Mouse (Mus musculus): ENCODE measurements around the gene Spin2d. TPM values are rescaled to one million over a fixed set of nuclear protein-coding genes. Genes with fewer than 3 reads are reported as not detected.
"Not testable (repeated sequence)": the region's sequence is repeated elsewhere in the genome, so short reads cannot be mapped to it uniquely, and the experiment has no call there.

The Spin2d gene
- not detected for total RNA-seq (2022)

- DNase-seq (ENCODE audit: low spot score in 2 of 2): not testable (repeated sequence)
Observed at GRCm38 (mm10) chrX:73176889-73177288, at the start of gene Spin2d. TSS of gene Spin2d (minus strand) at chrX:73176989.

GRCm38 (mm10) chrX:73225365-73225764 is 48.6 kb upstream of the Spin2d start:
- DNase-seq (ENCODE audit: low spot score in 2 of 2): no peak

GRCm38 (mm10) chrX:73213819-73214564 is 37.2 kb upstream of the Spin2d start, which contains the start of gene Xlr4b:
TSS of gene Xlr4b (plus strand) at chrX:73214333.
- DNase-seq (ENCODE audit: low spot score in 2 of 2): not testable (repeated sequence)

- DNase-seq (ENCODE audit: low spot score in 2 of 2): not testable (repeated sequence)
Observed at GRCm38 (mm10) chrX:73191934-73192333, 15.1 kb upstream of the Spin2d start, which contains the start of gene Xlr3b. TSS of gene Xlr3b (plus strand) at chrX:73192207.

GRCm38 (mm10) chrX:73149350-73149749 is 27.4 kb downstream of the Spin2d start, which contains the start of gene DXBay18:
TSS of gene DXBay18 (minus strand) at chrX:73149450.
- not testable (repeated sequence) for DNase-seq (ENCODE audit: low spot score in 2 of 2)

GRCm38 (mm10) chrX:73148496-73148895 is 28.3 kb downstream of the Spin2d start, which contains the start of gene Xlr5b:
TSS of gene Xlr5b (plus strand) at chrX:73148796.
- not testable (repeated sequence) for DNase-seq (ENCODE audit: low spot score in 2 of 2)

GRCm38 (mm10) chrX:73143218-73143618 is 33.6 kb downstream of the Spin2d start:
- not testable (repeated sequence) for DNase-seq (ENCODE audit: low spot score in 2 of 2)

Other genes starting within 250 kb of the Spin2d start
- gene Zfp185, start 189.7 kb downstream of the Spin2d start, total RNA-seq (2022): under 1 TPM; 0.12 to 0.64 (median 0.58) TPM
- gene Pnma5, start 139.9 kb downstream of the Spin2d start, total RNA-seq (2022): under 1 TPM in 1 of 4 experiments, not detected in 3; 0.21 TPM
- gene Pnma3, start 112.2 kb downstream of the Spin2d start, total RNA-seq (2022): not detected
- under 1 TPM in 1 of 4 experiments, not detected in 3; 0.58 TPM for gene Xlr4a, start 94.5 kb downstream of the Spin2d start, total RNA-seq (2022)
- 1 to 10 TPM in 3 of 4 experiments, not detected in 1; 1.1 to 2.1 (median 1.4) TPM for gene Xlr3a, start 79.9 kb downstream of the Spin2d start, total RNA-seq (2022)
- gene Gm14685, start 59.9 kb downstream of the Spin2d start, total RNA-seq (2022): not detected
- not detected for gene Xlr5b, start 28.2 kb downstream of the Spin2d start, total RNA-seq (2022)
- gene DXBay18, start 27.5 kb downstream of the Spin2d start, total RNA-seq (2022): not detected
- 1 to 10 TPM in 2 of 4 experiments, under 1 TPM in 1, not detected in 1; 0.41 to 5.5 (median 4.3) TPM for gene Xlr3b, start 15.2 kb upstream of the Spin2d start, total RNA-seq (2022)
- gene Xlr4b, start 37.3 kb upstream of the Spin2d start, total RNA-seq (2022): under 1 TPM in 2 of 4 experiments, not detected in 2; 0.41 to 0.43 TPM
- gene F8a, start 51.3 kb upstream of the Spin2d start, total RNA-seq (2022): 1 to 10 TPM; 5.1 to 7.8 (median 6.6) TPM
- gene Xlr4c, start 66.1 kb upstream of the Spin2d start, total RNA-seq (2022): not detected
- not detected for gene Xlr3c, start 88.4 kb upstream of the Spin2d start, total RNA-seq (2022)
- not detected for gene Xlr5a, start 116.0 kb upstream of the Spin2d start, total RNA-seq (2022)
- not detected for gene Xlr5c, start 116.0 kb upstream of the Spin2d start, total RNA-seq (2022)
- not detected for gene Gm45015, start 159.9 kb upstream of the Spin2d start, total RNA-seq (2022)
- 1 to 10 TPM; 4.5 to 5.0 (median 4.6) TPM for gene Zfp275, start 165.6 kb upstream of the Spin2d start, total RNA-seq (2022)
- gene Gm18336, start 221.7 kb upstream of the Spin2d start, total RNA-seq (2022): not detected
- gene Zfp92, start 234.1 kb upstream of the Spin2d start, total RNA-seq (2022): not detected